Mouse (Mus musculus) heart, embryonic 14.5 days (tissue): ENCODE measurements at regions not wholly inside any gene's neighbourhood (a gene's known extent, or its start where the extent isn't known, plus 50 kb on each side); places are given as distances from the start of the nearest gene placed in this dataset.

Source experiments
- ATAC-seq: fragments of 200-750 bp; cut with Nextera tagmentation; 2 replicates; pipeline ENCODE4 v1.8.0; 2017; ENCODE audit warnings: low read depth, moderate TSS enrichment; ENCODE audit not compliant: insufficient number of reproducible peaks, insufficient read depth, low FRiP score
- H3K27ac ChIP-seq, 2 experiments: fragments of 200-500 bp in 1 of 2; fragments of 300-500 bp in 1 of 2; sonication (generic) in 1 of 2; replicated peaks in 1 of 2; 2 replicates each; pipeline ENCODE4 v1.5.1; 2012 to 2014; ENCODE audit warnings: low read depth in 2 of 2, low read length in 2 of 2, control low read depth in 1 of 2, mild to moderate bottlenecking in 1 of 2, mixed read lengths in 1 of 2; ENCODE audit not compliant: control insufficient read depth in 1 of 2, insufficient read depth in 1 of 2
- H3K27me3 ChIP-seq: fragments of 300-500 bp; sonication (generic); 2 replicates; pipeline ENCODE4 v1.6.1; 2014; ENCODE audit warnings: mild to moderate bottlenecking, low read length, control low read depth; ENCODE audit not compliant: control insufficient read depth, insufficient read depth
- H3K36me3 ChIP-seq: fragments of 300-500 bp; sonication (generic); 2 replicates; pipeline ENCODE4 v1.6.1; 2014; ENCODE audit warnings: mild to moderate bottlenecking, control low read depth, low read length, mixed read lengths; ENCODE audit not compliant: control insufficient read depth, insufficient read depth
- H3K4me1 ChIP-seq, 2 experiments: fragments of 200-500 bp in 1 of 2; fragments of 300-500 bp in 1 of 2; sonication (generic) in 1 of 2; 2 replicates each; pipeline ENCODE4 v1.6.1; 2012 to 2014; ENCODE audit warnings: low read length in 2 of 2, control low read depth in 1 of 2, mixed read lengths in 1 of 2; ENCODE audit not compliant: control insufficient read depth in 2 of 2, insufficient read depth in 2 of 2
- H3K4me2 ChIP-seq: fragments of 300-500 bp; sonication (generic); 2 replicates; pipeline ENCODE4 v1.6.1; 2014; ENCODE audit warnings: mild to moderate bottlenecking, low read length
- H3K4me3 ChIP-seq, 2 experiments: fragments of 200-500 bp in 1 of 2; fragments of 300-500 bp in 1 of 2; sonication (generic) in 1 of 2; 2 replicates each; pipeline ENCODE4 v1.5.1; 2012 to 2014; ENCODE audit warnings: low read length in 2 of 2, mild to moderate bottlenecking in 2 of 2, control low read depth in 1 of 2, low read depth in 1 of 2, moderate library complexity in 1 of 2; ENCODE audit not compliant: control insufficient read depth in 1 of 2, insufficient read depth in 1 of 2
- H3K9ac ChIP-seq: fragments of 300-500 bp; sonication (generic); 2 replicates; pipeline ENCODE4 v1.6.1; 2014; ENCODE audit warnings: mild to moderate bottlenecking, low read length
- H3K9me3 ChIP-seq: fragments of 300-500 bp; sonication (generic); 2 replicates; pipeline ENCODE4 v1.6.1; 2016; ENCODE audit warnings: low read length, control low read depth; ENCODE audit not compliant: control insufficient read depth
- WGBS: fragments of 180-500 bp; shearing (Covaris S2); extraction: QIAGEN DNeasy Blood & Tissue Kit; methylation state at CpG from one replicate; pipeline ENCODE4 v1.1.7; 2014; 5-methylcytosine and 5-hydroxymethylcytosine counted together

GRCm38 (mm10) chr19:54099292-54099691, 55.3 kb downstream of the Adra2a start:
- H3K36me3 ChIP-seq, result no peaks in the 10 kb centered on the region
- H3K4me2 ChIP-seq, result no peak overlapping the region
- no peaks in the 10 kb centered on the region for H3K9me3 ChIP-seq
- peaks cover 2 to 5% of the 10 kb centered on the region in 2 experiments; a peak in 3 of 4 replicates for H3K4me1 ChIP-seq
- no peak overlapping the region for H3K4me3 ChIP-seq
- no peak for ATAC-seq
- 86% methylated on average over 9 of the region's 9 CpGs for WGBS
- H3K27ac ChIP-seq, result no peak overlapping the region
- no peaks in the 10 kb centered on the region for H3K27me3 ChIP-seq
- H3K9ac ChIP-seq, result no peak overlapping the region

GRCm38 (mm10) chr19:54099769-54100168, 55.8 kb downstream of the Adra2a start:
- H3K27me3 ChIP-seq, result no peaks in the 10 kb centered on the region
- no peak overlapping the region for H3K9ac ChIP-seq
- no peaks in the 10 kb centered on the region for H3K36me3 ChIP-seq
- H3K4me2 ChIP-seq, result no peak overlapping the region
- no peak overlapping the region for H3K4me3 ChIP-seq
- H3K9me3 ChIP-seq, result no peaks in the 10 kb centered on the region
- H3K4me1 ChIP-seq, result peaks cover 0 to 2% of the 10 kb centered on the region in 2 experiments; a peak in 1 of 4 replicates
- WGBS, result 68% methylated on average over 6 of the region's 6 CpGs
- ATAC-seq, result no peak
- no peak overlapping the region for H3K27ac ChIP-seq

GRCm38 (mm10) chr19:54106571-54106970, 62.6 kb downstream of the Adra2a start:
- H3K27ac ChIP-seq, result no peak overlapping the region
- H3K27me3 ChIP-seq, result no peaks in the 10 kb centered on the region
- no peaks in the 10 kb centered on the region for H3K36me3 ChIP-seq
- ATAC-seq, result no peak
- H3K4me2 ChIP-seq, result no peak overlapping the region
- WGBS, result 52% methylated on average over 3 of the region's 3 CpGs
- no peaks in the 10 kb centered on the region; a peak in 1 of 4 replicates for H3K4me1 ChIP-seq
- H3K4me3 ChIP-seq, result no peak overlapping the region
- no peak overlapping the region for H3K9ac ChIP-seq
- H3K9me3 ChIP-seq, result 0 out of 2 replicates have a peak, but pooled peaks cover 4% of the 10 kb centered on the region

GRCm38 (mm10) chr19:54107103-54107821, 63.3 kb downstream of the Adra2a start:
- WGBS, result 54% methylated on average over 13 of the region's 13 CpGs
- Histone ChIP-seq H3K27me3 (no peaks in the 10 kb centered on the region), H3K9ac (no peak overlapping the region), H3K4me2 (no peak overlapping the region), H3K9me3 (0 out of 2 replicates have a peak, but pooled peaks cover 4% of the 10 kb centered on the region), H3K4me3 (no peak overlapping the region), H3K36me3 (no peaks in the 10 kb centered on the region), H3K27ac (no peak overlapping the region), H3K4me1 (no peaks in the 10 kb centered on the region; a peak in 1 of 4 replicates)
- ATAC-seq, result no peak

- Histone ChIP-seq H3K4me2 (no peak overlapping the region), H3K9me3 (0 out of 2 replicates have a peak, but pooled peaks cover 4% of the 10 kb centered on the region), H3K4me3 (no peak overlapping the region), H3K36me3 (no peaks in the 10 kb centered on the region), H3K9ac (no peak overlapping the region), H3K27ac (no peak overlapping the region), H3K4me1 (no peaks in the 10 kb centered on the region; a peak in 1 of 4 replicates), H3K27me3 (no peaks in the 10 kb centered on the region)
- 75% methylated on average over 6 of the region's 6 CpGs for WGBS
- no peak for ATAC-seq
Measured at GRCm38 (mm10) chr19:54110080-54110479, 66.1 kb downstream of the Adra2a start.

GRCm38 (mm10) chr19:54112691-54113090, 68.7 kb downstream of the Adra2a start:
- H3K4me1 ChIP-seq, result no peaks in the 10 kb centered on the region
- H3K27ac ChIP-seq, result no peak overlapping the region
- WGBS, result 85% methylated on average over 3 of the region's 3 CpGs
- no peaks in the 10 kb centered on the region for H3K27me3 ChIP-seq
- H3K4me3 ChIP-seq, result no peak overlapping the region
- ATAC-seq, result no peak
- no peak overlapping the region for H3K4me2 ChIP-seq
- 0 out of 2 replicates have a peak, but pooled peaks cover 4% of the 10 kb centered on the region for H3K9me3 ChIP-seq
- no peak overlapping the region for H3K9ac ChIP-seq
- no peaks in the 10 kb centered on the region for H3K36me3 ChIP-seq

GRCm38 (mm10) chr19:54113421-54113820, 69.5 kb downstream of the Adra2a start:
- Histone ChIP-seq H3K4me1 (no peaks in the 10 kb centered on the region), H3K27me3 (no peaks in the 10 kb centered on the region)
- WGBS, result 75% methylated on average over 6 of the region's 6 CpGs

More at GRCm38 (mm10) chr19:54113421-54113820, 69.5 kb downstream of the Adra2a start:
- H3K4me2 ChIP-seq, result no peak overlapping the region
- 0 out of 2 replicates have a peak, but pooled peaks cover 4% of the 10 kb centered on the region for H3K9me3 ChIP-seq
- H3K4me3 ChIP-seq, result no peak overlapping the region
- H3K27ac ChIP-seq, result no peak overlapping the region
- no peak for ATAC-seq
- no peaks in the 10 kb centered on the region for H3K36me3 ChIP-seq
- no peak overlapping the region for H3K9ac ChIP-seq
